Mouse (Mus musculus) lung, embryonic 15.5 days (tissue): Measurements from ENCODE around the gene Noct. TPM values are rescaled to one million over a fixed set of nuclear protein-coding genes. Genes with fewer than 3 reads are reported as not detected.

Source experiments
- ATAC-seq: fragments of 200-750 bp; cut with Nextera tagmentation; 2 replicates; pipeline ENCODE4 v1.8.0; 2017; ENCODE audit warnings: moderate number of reproducible peaks, borderline replicate concordance; ENCODE audit not compliant: low FRiP score, low TSS enrichment; ENCODE audit errors: extremely low read depth
- H3K27ac ChIP-seq: fragments of 300-500 bp; sonication (generic); 2 replicates; pipeline ENCODE4 v1.5.1; 2015; ENCODE audit warnings: moderate library complexity, mild to moderate bottlenecking, inconsistent platforms
- H3K27me3 ChIP-seq: fragments of 300-500 bp; sonication (generic); 2 replicates; pipeline ENCODE4 v1.6.1; 2015; ENCODE audit warnings: inconsistent platforms
- H3K36me3 ChIP-seq: fragments of 300-500 bp; sonication (generic); 2 replicates; pipeline ENCODE4 v1.6.1; 2015; ENCODE audit warnings: inconsistent platforms
- H3K4me1 ChIP-seq: fragments of 300-500 bp; sonication (generic); 2 replicates; pipeline ENCODE4 v1.6.1; 2015; ENCODE audit warnings: inconsistent platforms
- H3K4me2 ChIP-seq: fragments of 300-500 bp; sonication (generic); 2 replicates; pipeline ENCODE4 v1.6.1; 2015; ENCODE audit warnings: inconsistent platforms, mild to moderate bottlenecking, moderate library complexity
- H3K4me3 ChIP-seq: fragments of 300-500 bp; sonication (generic); 2 replicates; pipeline ENCODE4 v1.5.1; 2015; ENCODE audit warnings: mild to moderate bottlenecking, inconsistent platforms
- H3K9ac ChIP-seq: fragments of 300-500 bp; sonication (generic); 2 replicates; pipeline ENCODE4 v1.6.1; 2015; ENCODE audit warnings: inconsistent platforms
- H3K9me3 ChIP-seq: fragments of 300-500 bp; sonication (generic); 2 replicates; pipeline ENCODE4 v1.6.1; 2016; ENCODE audit warnings: inconsistent platforms
- WGBS: fragments of 180-500 bp; shearing (Covaris S2); methylation state at CpG from one replicate; pipeline ENCODE4 v1.1.7; 2015; 5-methylcytosine and 5-hydroxymethylcytosine counted together
- polyA plus RNA-seq: library from polyadenylated mRNA; unstranded; fragments of >200 nt; fragmentation: Nextera tagmentation; extraction: Ambion mirVana; gene quantifications from 2 replicates; pipeline ENCODE4 v1.2.1, GENCODE M21; 2015

Noct gene
- polyA plus RNA-seq, 1 experiment from 2014 or later: 7.2 TPM

GRCm38 (mm10) chr3:51233918-51234751 is 9.9 kb downstream of the Noct start:
- WGBS: 20% methylated on average over 13 of the region's 13 CpGs
- no peaks in the 10 kb centered on the region for H3K27me3 ChIP-seq
- H3K36me3 ChIP-seq: no peaks in the 10 kb centered on the region
- no peak overlapping the region for H3K9ac ChIP-seq
- H3K4me1 ChIP-seq: peaks cover 41% of the 10 kb centered on the region
- H3K27ac ChIP-seq: peak overlapping the region; percentile 79
- no peak overlapping the region for H3K4me3 ChIP-seq
- H3K9me3 ChIP-seq: no peaks in the 10 kb centered on the region
- H3K4me2 ChIP-seq: peak overlapping the region; percentile 34
- ATAC-seq: peak; percentile 82

GRCm38 (mm10) chr3:51234752-51235055 is 10.5 kb downstream of the Noct start:
- Histone ChIP-seq H3K36me3 (no peaks in the 10 kb centered on the region), H3K27me3 (no peaks in the 10 kb centered on the region), H3K27ac (peak overlapping the region; percentile 79), H3K4me1 (peaks cover 41% of the 10 kb centered on the region), H3K4me2 (peak overlapping the region; percentile 34), H3K9me3 (no peaks in the 10 kb centered on the region), H3K4me3 (no peak overlapping the region), H3K9ac (no peak overlapping the region)
- ATAC-seq: no peak
- 61% methylated on average over 5 of the region's 5 CpGs for WGBS

- Histone ChIP-seq H3K4me3 (no peak overlapping the region), H3K4me1 (peaks cover 21% of the 10 kb centered on the region), H3K4me2 (no peak overlapping the region), H3K9me3 (no peaks in the 10 kb centered on the region), H3K36me3 (no peaks in the 10 kb centered on the region), H3K27ac (no peak overlapping the region), H3K9ac (no peak overlapping the region), H3K27me3 (no peaks in the 10 kb centered on the region)
- 74% methylated on average over 7 of the region's 7 CpGs for WGBS
- ATAC-seq: no peak
Measured at GRCm38 (mm10) chr3:51238515-51238914, 14.3 kb downstream of the Noct start.

- H3K9ac ChIP-seq: no peak overlapping the region
- no peak overlapping the region for H3K27ac ChIP-seq
- H3K36me3 ChIP-seq: no peaks in the 10 kb centered on the region
- no peaks in the 10 kb centered on the region for H3K27me3 ChIP-seq
- WGBS: 94% methylated on average over 3 of the region's 3 CpGs
- H3K9me3 ChIP-seq: no peaks in the 10 kb centered on the region
- peaks cover 14% of the 10 kb centered on the region; the same call in 1 of the 2 replicates for H3K4me1 ChIP-seq
- no peak for ATAC-seq
- H3K4me3 ChIP-seq: no peak overlapping the region
- no peak overlapping the region for H3K4me2 ChIP-seq
Measured at GRCm38 (mm10) chr3:51239541-51239940, 15.3 kb downstream of the Noct start.

- Histone ChIP-seq H3K36me3 (peaks cover 14% of the 10 kb centered on the region), H3K9ac (no peak overlapping the region), H3K4me1 (peaks cover 14% of the 10 kb centered on the region; the same call in 1 of the 2 replicates), H3K4me3 (no peak overlapping the region), H3K9me3 (no peaks in the 10 kb centered on the region), H3K27me3 (no peaks in the 10 kb centered on the region), H3K27ac (peak overlapping the region; percentile 15; the same call in 1 of the 2 replicates), H3K4me2 (no peak overlapping the region)
- 56% methylated on average over 16 of the region's 16 CpGs for WGBS
- ATAC-seq: peak; percentile 92
Measured at GRCm38 (mm10) chr3:51247704-51248103, 23.5 kb downstream of the Noct start.

GRCm38 (mm10) chr3:51248600-51248999 is 24.4 kb downstream of the Noct start:
- peaks cover 14% of the 10 kb centered on the region; the same call in 1 of the 2 replicates for H3K4me1 ChIP-seq
- no peaks in the 10 kb centered on the region for H3K9me3 ChIP-seq
- WGBS: 87% methylated on average over 6 of the region's 6 CpGs
- no peak for ATAC-seq
- no peaks in the 10 kb centered on the region for H3K27me3 ChIP-seq
- no peak overlapping the region for H3K27ac ChIP-seq
- H3K36me3 ChIP-seq: peaks cover 23% of the 10 kb centered on the region
- no peak overlapping the region for H3K4me2 ChIP-seq
- H3K4me3 ChIP-seq: no peak overlapping the region
- no peak overlapping the region for H3K9ac ChIP-seq

GRCm38 (mm10) chr3:51249460-51249859 is 25.2 kb downstream of the Noct start:
- 80% methylated on average over 11 of the region's 11 CpGs for WGBS
- Histone ChIP-seq H3K27ac (no peak overlapping the region), H3K4me2 (no peak overlapping the region), H3K27me3 (no peaks in the 10 kb centered on the region), H3K9me3 (no peaks in the 10 kb centered on the region), H3K9ac (no peak overlapping the region), H3K36me3 (peaks cover 32% of the 10 kb centered on the region), H3K4me3 (no peak overlapping the region), H3K4me1 (peaks cover 14% of the 10 kb centered on the region; the same call in 1 of the 2 replicates)
- no peak for ATAC-seq

- no peaks in the 10 kb centered on the region for H3K27me3 ChIP-seq
- H3K4me1 ChIP-seq: peaks cover 14% of the 10 kb centered on the region; the same call in 1 of the 2 replicates
- peaks cover 36% of the 10 kb centered on the region for H3K36me3 ChIP-seq
- WGBS: 90% methylated on average over 13 of the region's 13 CpGs
- no peaks in the 10 kb centered on the region for H3K9me3 ChIP-seq
- H3K27ac ChIP-seq: no peak overlapping the region
- no peak overlapping the region for H3K4me3 ChIP-seq
- no peak overlapping the region for H3K4me2 ChIP-seq
- ATAC-seq: no peak
- no peak overlapping the region for H3K9ac ChIP-seq
Measured at GRCm38 (mm10) chr3:51249866-51250265, 25.6 kb downstream of the Noct start.

- Histone ChIP-seq H3K36me3 (peaks cover 46% of the 10 kb centered on the region), H3K9me3 (no peaks in the 10 kb centered on the region), H3K4me3 (no peak overlapping the region), H3K27me3 (no peaks in the 10 kb centered on the region), H3K9ac (no peak overlapping the region), H3K4me1 (peaks cover 14% of the 10 kb centered on the region; the same call in 1 of the 2 replicates), H3K27ac (no peak overlapping the region), H3K4me2 (no peak overlapping the region)
- WGBS: 73% methylated on average over 5 of the region's 5 CpGs
- no peak for ATAC-seq
Measured at GRCm38 (mm10) chr3:51251057-51251456, 26.8 kb downstream of the Noct start.

- no peaks in the 10 kb centered on the region for H3K9me3 ChIP-seq
- no peak overlapping the region for H3K4me3 ChIP-seq
- WGBS: 100% methylated on average over 1 of the region's 1 CpGs
- H3K4me1 ChIP-seq: peaks cover 10% of the 10 kb centered on the region; the same call in 1 of the 2 replicates
- H3K4me2 ChIP-seq: no peak overlapping the region
- ATAC-seq: no peak
- no peaks in the 10 kb centered on the region for H3K27me3 ChIP-seq
- no peak overlapping the region for H3K9ac ChIP-seq
- H3K27ac ChIP-seq: no peak overlapping the region
- H3K36me3 ChIP-seq: peaks cover 58% of the 10 kb centered on the region
Measured at GRCm38 (mm10) chr3:51252223-51252622, 28.0 kb downstream of the Noct start.

- H3K36me3 ChIP-seq: peaks cover 64% of the 10 kb centered on the region
- no peak overlapping the region for H3K27ac ChIP-seq
- H3K4me2 ChIP-seq: no peak overlapping the region
- no peaks in the 10 kb centered on the region for H3K9me3 ChIP-seq
- no peak overlapping the region for H3K9ac ChIP-seq
- H3K4me3 ChIP-seq: no peak overlapping the region
- no peak for ATAC-seq
- no peaks in the 10 kb centered on the region for H3K27me3 ChIP-seq
- WGBS: 86% methylated on average over 12 of the region's 12 CpGs
- peaks cover 4% of the 10 kb centered on the region; the same call in 1 of the 2 replicates for H3K4me1 ChIP-seq
Measured at GRCm38 (mm10) chr3:51252689-51253402, 28.6 kb downstream of the Noct start.

- no peak overlapping the region for H3K4me2 ChIP-seq
- no peaks in the 10 kb centered on the region for H3K27me3 ChIP-seq
- WGBS: 91% methylated on average over 7 of the region's 7 CpGs
- H3K27ac ChIP-seq: no peak overlapping the region
- no peaks in the 10 kb centered on the region for H3K9me3 ChIP-seq
- ATAC-seq: no peak
- no peak overlapping the region for H3K9ac ChIP-seq
- H3K4me3 ChIP-seq: no peak overlapping the region
- peaks cover 81% of the 10 kb centered on the region for H3K36me3 ChIP-seq
- no peaks in the 10 kb centered on the region for H3K4me1 ChIP-seq
Measured at GRCm38 (mm10) chr3:51254784-51255183, 30.5 kb downstream of the Noct start.
